Mouse (Mus musculus) gastrocnemius, postnatal 14 days (tissue): ENCODE data around the gene Serpinc1. TPM values are rescaled to one million over a fixed set of nuclear protein-coding genes. Genes with fewer than 3 reads are reported as not detected.

Experiments used
- DNase-seq: peaks from one replicate; pipeline ENCODE4 v3.0.0; 2021; ENCODE audit warnings: mixed read lengths
- intact Hi-C: fragments of 180-260 bp; cut with DNase I; formaldehyde crosslinking; loops from one replicate; pipeline ENCODE4 v1.15.1; 2025; ENCODE audit warnings: low total_unique reads
- total RNA-seq, 2 experiments: library from RNA; stranded (reverse); gene quantifications; 2 replicates each; pipeline ENCODE4 v1.2.3; 2021

Gene Serpinc1
- total RNA-seq, 2 experiments from 2014 or later: 0.14 to 0.29 TPM

DNA sequence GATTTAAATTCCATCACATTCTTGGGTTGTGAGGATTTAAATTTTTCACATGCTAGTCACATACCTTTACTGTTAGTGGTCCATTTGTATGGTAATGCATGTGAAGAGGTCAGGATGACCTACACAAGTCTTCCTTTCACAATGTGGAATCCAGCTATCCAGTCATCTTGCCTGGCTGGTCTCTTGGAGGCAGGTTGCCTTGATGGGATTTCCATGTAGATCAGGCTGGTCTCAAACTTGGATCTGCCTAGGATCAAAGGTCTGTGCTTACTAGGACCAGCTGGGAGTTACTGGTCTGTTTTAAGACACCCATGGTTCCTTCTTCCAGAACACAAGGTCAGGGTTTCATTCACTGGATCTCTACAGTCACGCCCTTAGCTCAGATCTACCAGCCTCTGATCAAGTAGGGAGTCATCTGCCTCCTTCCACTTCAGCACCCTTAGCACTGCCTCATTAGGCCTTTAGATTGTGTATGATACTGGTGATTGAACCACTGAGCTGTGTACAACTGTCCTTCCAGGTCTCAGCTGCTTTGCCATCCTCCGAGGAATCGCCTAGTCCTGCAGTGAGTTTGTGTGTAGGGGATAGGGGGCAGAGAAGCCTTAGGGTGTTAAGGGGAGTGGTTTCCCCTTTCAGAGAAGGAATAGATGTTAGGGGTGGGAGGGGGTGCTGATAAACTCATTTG lies 61.5 kb downstream of the Serpinc1 start:
- DNase-seq: no peak
- intact Hi-C loops: no loop called here

DNA sequence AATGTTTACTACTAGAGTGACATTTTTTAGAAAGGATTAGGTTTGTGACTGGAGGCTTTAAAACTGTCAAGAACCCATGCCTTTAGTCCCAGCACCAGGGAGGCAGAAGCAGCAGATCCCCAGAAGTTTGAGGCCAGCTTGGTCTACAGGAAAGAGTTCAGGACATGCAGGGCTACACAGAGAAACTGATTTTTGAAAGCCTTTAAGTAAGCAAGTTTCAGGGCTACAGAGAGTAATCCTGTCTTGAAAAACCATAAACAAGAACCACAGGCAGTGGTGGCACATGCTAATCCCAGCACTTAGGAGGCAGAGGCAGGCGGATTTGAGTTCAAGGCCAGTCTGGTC lies 62.0 kb downstream of the Serpinc1 start:
- DNase-seq: no peak
- intact Hi-C loops: no loop called here

DNA sequence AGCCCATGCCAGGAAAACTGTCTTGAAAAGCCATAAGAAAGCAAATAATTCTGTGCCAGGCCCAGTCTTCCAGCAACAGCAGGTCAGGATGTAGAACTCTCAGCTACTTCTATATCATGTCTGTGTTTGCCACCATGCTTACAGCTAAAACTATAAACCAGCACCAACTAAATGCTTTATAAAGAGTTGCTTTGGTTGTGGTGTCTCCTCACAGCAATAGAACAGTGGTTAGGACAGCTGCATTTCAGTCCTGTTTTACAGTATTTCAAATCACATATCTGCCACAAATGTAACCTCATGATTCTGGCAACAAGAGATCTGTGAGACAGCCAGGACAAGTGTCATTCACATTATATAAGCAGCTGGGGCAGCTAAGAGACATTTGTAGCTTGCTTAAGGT lies 62.5 kb downstream of the Serpinc1 start:
- no peak for DNase-seq
- intact Hi-C loops: no loop called here

DNA sequence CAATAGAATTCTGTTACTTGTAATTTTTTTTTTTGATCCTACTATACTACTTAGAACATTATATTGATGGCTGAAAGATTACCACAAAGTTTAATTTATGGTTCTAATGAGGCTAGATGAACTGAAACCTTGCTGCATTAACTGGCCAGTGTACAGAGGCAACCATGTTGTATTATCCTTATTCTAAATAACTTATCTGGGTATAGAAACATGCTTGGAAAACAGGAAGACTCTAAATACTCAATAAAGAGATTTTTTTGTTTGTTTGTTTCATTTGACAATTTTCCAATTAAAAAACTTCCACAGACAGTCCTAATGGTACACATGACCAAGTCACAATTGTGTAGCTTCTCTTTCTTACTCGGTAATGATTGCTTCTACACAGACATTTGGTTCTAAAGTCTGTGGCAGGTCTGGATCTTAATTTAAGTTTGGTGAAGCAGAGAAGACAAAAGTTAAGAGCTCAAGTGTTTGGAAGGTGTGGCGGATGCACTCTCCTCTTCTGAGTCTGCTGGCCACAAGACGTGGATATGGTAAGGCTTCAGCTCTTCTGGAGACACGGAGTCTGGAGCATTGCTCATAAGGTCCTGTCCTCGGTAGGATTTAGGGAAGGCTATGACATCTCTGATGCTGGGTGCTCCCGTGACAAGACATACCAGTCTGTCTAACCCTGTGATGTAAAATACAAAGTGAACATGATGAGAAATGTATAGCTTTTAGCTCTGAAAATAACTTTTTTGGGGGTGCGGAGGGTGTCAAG lies 63.1 kb downstream of the Serpinc1 start:
- intact Hi-C loops: no loop called here

DNA sequence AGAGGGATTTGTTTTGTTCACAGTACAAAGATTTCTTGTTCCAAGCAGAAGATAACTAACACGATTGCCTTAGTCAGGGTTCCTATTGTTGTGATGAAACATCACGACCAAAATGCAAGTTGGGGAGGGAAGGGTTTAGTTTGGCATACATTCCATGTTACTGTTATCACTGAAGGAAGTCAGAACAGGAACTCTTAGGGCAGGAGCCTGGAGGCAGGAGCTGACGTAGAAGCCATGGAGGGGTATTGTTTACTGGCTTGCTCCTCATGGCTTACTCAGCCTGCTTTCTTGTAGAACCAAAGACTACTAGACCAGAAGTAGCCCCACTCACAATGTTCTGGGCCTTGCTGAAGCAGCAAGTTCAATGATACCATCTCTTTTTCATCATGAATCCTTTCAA lies 68.6 kb downstream of the Serpinc1 start:
- intact Hi-C loops: no loop called here
- no peak for DNase-seq

More for the DNA sequence above, 63.1 kb downstream of the Serpinc1 start:
- no peak for DNase-seq

Other genes with a start within 250 kb of the Serpinc1 start
- gene Rabgap1l, start 185.4 kb upstream of the Serpinc1 start, total RNA-seq: 10 to 100 TPM; 12.6 to 13.7 TPM
- 10 to 100 TPM; 25.8 to 41.2 TPM for gene Rc3h1, start 72.2 kb upstream of the Serpinc1 start, total RNA-seq
- 1 to 10 TPM; 4.6 to 9.1 TPM for gene Zbtb37, start 56.3 kb downstream of the Serpinc1 start, total RNA-seq
- gene Dars2, start 92.1 kb downstream of the Serpinc1 start, total RNA-seq: 10 to 100 TPM in 1 of 2 experiments, 1 to 10 TPM in 1; 9.9 to 10.2 TPM
- 1 to 10 TPM; 1.2 to 1.4 TPM for gene Cenpl, start 92.1 kb downstream of the Serpinc1 start, total RNA-seq
- gene Klhl20, start 152.9 kb downstream of the Serpinc1 start, total RNA-seq: 10 to 100 TPM in 1 of 2 experiments, 1 to 10 TPM in 1; 9.3 to 10.2 TPM
- gene Ankrd45, start 164.1 kb downstream of the Serpinc1 start, total RNA-seq: not detected
- gene Tex50, start 180.7 kb downstream of the Serpinc1 start, total RNA-seq: not detected